Mouse (Mus musculus): ENCODE data around the gene 1700123O20Rik. TPM values are rescaled to one million over a fixed set of nuclear protein-coding genes. Genes with fewer than 3 reads are reported as not detected.

1700123O20Rik gene
- total RNA-seq, 1 experiment: 26.7 TPM

DNA sequence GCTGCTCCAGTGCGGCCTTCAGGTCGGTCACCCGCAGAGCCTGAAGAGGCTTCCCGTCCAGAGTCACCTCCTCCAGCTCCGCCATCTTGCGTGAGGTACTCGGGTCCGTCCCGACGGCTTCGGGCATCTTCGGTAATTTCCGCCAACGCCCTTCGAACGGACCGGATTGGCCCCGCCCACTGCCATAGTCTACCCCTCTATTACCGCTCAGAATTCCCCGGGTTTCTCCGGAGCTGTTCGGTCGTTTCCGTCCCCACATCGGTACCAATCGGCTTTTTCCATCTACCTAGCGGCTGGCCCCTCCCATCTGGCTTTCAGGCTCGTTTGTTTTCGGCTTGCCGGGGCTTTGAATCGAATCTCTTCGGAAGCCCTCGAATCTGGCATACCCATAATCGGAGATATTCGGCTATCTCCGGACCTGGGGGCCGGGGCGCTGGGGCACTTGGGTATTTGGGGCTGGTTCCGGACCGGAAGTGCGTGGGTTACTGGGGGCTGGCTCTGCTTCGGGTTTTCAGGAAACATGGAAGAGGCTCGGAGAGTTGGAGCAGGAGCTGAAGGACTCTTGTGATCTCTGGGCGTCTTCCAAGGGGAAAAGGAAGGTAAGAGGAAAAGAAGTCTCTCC is 617 bp downstream of the 1700123O20Rik start, which contains the start of gene Acin1:
Gene Acin1 (minus strand): TSS at position 410 of the 622 bp plus-strand sequence.
- Histone ChIP-seq H3K4me1 (ENCODE audit: control insufficient read depth in 2 of 2, insufficient read depth in 2 of 2, low read length in 2 of 2, poor library complexity in 1 of 2) (0 out of 4 replicates have a peak, but pooled peaks cover 0 to 4% of the 10 kb centered on the region in 2 experiments), H3K4me3 (ENCODE audit: insufficient read depth in 1 of 2, low read depth in 1 of 2, low read length in 2 of 2, poor library complexity in 1 of 2, severe bottlenecking in 1 of 2) (peak within 1 kb of the TSS; percentile 96 to 98), H3K36me3 (ENCODE audit: control insufficient read depth, insufficient read depth, low read length, poor library complexity, severe bottlenecking) (peaks cover 18% of the 10 kb centered on the region), H3K9me3 (ENCODE audit: control insufficient read depth, insufficient read depth, low read depth, low read length) (no peaks in the 10 kb centered on the region), H3K27ac (ENCODE audit: insufficient read depth, low read depth, low read length, poor library complexity, severe bottlenecking) (peak within 1 kb of the TSS; percentile 99), H3K9ac (ENCODE audit: insufficient read depth, low read depth, low read length, poor library complexity, severe bottlenecking) (peak within 1 kb of the TSS; percentile 100)
- no peak for TF ChIP-seq HCFC1 (IDR thresholded peaks at IDR 0.05; ENCODE audit: borderline replicate concordance, insufficient read depth, low read length)
- TF ChIP-seq CHD2 (IDR thresholded peaks at IDR 0.05; ENCODE audit: low read depth, low read length): no peak
- DNase-seq (ENCODE audit: low read depth, low spot score): peak; percentile 92
- in situ Hi-C loops (cut with MboI; ENCODE audit: low sequenced_read_pairs in 2 of 2, unreplicated experiment in 2 of 2): no loop called here

DNA sequence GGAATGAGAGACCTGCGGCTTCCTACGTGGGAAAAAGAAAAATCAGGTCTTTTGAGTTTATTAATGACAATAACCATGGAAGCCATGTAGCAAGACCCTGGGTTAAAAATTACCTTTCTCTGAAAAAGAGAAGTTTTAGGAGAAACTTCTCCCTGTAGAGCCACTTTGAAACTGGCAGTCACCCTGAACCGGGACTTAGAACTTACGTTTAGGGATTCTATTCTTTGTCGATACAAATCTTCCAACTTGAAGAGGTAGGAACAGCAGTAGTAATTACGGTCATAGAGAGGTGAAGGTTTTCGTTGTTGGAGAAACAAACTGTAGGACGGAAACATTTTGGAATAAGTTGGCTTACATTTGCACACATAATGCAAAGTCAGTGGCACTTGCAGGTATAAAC is 1.2 kb downstream of the 1700123O20Rik start:
- no peaks in the 10 kb centered on the region for H3K9me3 ChIP-seq (ENCODE audit: control insufficient read depth, insufficient read depth, low read depth, low read length)
- H3K4me3 ChIP-seq (ENCODE audit: insufficient read depth in 1 of 2, low read depth in 1 of 2, low read length in 2 of 2, poor library complexity in 1 of 2, severe bottlenecking in 1 of 2): peak overlapping the region; percentile 96 to 98
- in situ Hi-C loops (cut with MboI; ENCODE audit: low sequenced_read_pairs in 2 of 2, unreplicated experiment in 2 of 2): no loop called here
- H3K36me3 ChIP-seq (ENCODE audit: control insufficient read depth, insufficient read depth, low read length, poor library complexity, severe bottlenecking): peaks cover 15% of the 10 kb centered on the region
- H3K9ac ChIP-seq (ENCODE audit: insufficient read depth, low read depth, low read length, poor library complexity, severe bottlenecking): peak overlapping the region; percentile 100
- 0 out of 4 replicates have a peak, but pooled peaks cover 0 to 4% of the 10 kb centered on the region in 2 experiments for H3K4me1 ChIP-seq (ENCODE audit: control insufficient read depth in 2 of 2, insufficient read depth in 2 of 2, low read length in 2 of 2, poor library complexity in 1 of 2)
- H3K27ac ChIP-seq (ENCODE audit: insufficient read depth, low read depth, low read length, poor library complexity, severe bottlenecking): no peak overlapping the region; the same call in 1 of the 2 replicates
- DNase-seq (ENCODE audit: low read depth, low spot score): no peak
- no peak for TF ChIP-seq MAFK (IDR thresholded peaks at IDR 0.05; ENCODE audit: insufficient read depth, low read depth, low read length)
- no peak for TF ChIP-seq CHD2 (IDR thresholded peaks at IDR 0.05; ENCODE audit: low read depth, low read length)
- TF ChIP-seq ZC3H11A (IDR thresholded peaks at IDR 0.05; ENCODE audit: borderline replicate concordance, low read depth, low read length): no peak
- no peak for TF ChIP-seq ZNF384 (IDR thresholded peaks at IDR 0.05; ENCODE audit: low read depth, low read length)
- TF ChIP-seq HCFC1 (IDR thresholded peaks at IDR 0.05; ENCODE audit: borderline replicate concordance, insufficient read depth, low read length): no peak

DNA sequence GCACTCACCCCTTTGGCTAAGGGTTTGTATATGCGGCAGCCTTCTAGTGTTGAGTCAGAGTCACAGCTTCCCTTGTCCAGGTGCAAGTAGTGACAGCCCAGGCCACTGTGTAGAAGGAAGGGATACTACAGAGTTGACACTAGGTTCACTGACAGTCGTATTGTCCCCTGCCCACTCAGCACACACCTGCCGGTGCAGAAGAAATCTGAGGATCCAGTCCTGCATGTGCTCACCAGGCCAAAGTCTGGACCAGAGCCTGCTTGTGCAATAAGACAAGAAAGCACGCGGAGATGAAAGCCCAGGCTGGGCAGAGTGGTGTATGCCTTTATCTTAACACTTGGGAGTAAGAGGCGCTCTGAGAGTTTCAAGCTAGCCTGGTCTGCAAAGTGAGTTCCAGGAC is 9.0 kb downstream of the 1700123O20Rik start:
- Histone ChIP-seq H3K4me1 (ENCODE audit: control insufficient read depth in 2 of 2, insufficient read depth in 2 of 2, low read length in 2 of 2, poor library complexity in 1 of 2) (no peaks in the 10 kb centered on the region), H3K9me3 (ENCODE audit: control insufficient read depth, insufficient read depth, low read depth, low read length) (no peaks in the 10 kb centered on the region), H3K36me3 (ENCODE audit: control insufficient read depth, insufficient read depth, low read length, poor library complexity, severe bottlenecking) (peaks cover 11% of the 10 kb centered on the region), H3K9ac (ENCODE audit: insufficient read depth, low read depth, low read length, poor library complexity, severe bottlenecking) (no peak overlapping the region), H3K27ac (ENCODE audit: insufficient read depth, low read depth, low read length, poor library complexity, severe bottlenecking) (no peak overlapping the region), H3K4me3 (ENCODE audit: insufficient read depth in 1 of 2, low read depth in 1 of 2, low read length in 2 of 2, poor library complexity in 1 of 2, severe bottlenecking in 1 of 2) (no peak overlapping the region)
- TF ChIP-seq HCFC1 (IDR thresholded peaks at IDR 0.05; ENCODE audit: borderline replicate concordance, insufficient read depth, low read length): no peak
- TF ChIP-seq CHD2 (IDR thresholded peaks at IDR 0.05; ENCODE audit: low read depth, low read length): no peak
- no peak for TF ChIP-seq MAFK (IDR thresholded peaks at IDR 0.05; ENCODE audit: insufficient read depth, low read depth, low read length)
- TF ChIP-seq ZNF384 (IDR thresholded peaks at IDR 0.05; ENCODE audit: low read depth, low read length): no peak
- no peak for TF ChIP-seq ZC3H11A (IDR thresholded peaks at IDR 0.05; ENCODE audit: borderline replicate concordance, low read depth, low read length)
- in situ Hi-C loops (cut with MboI; ENCODE audit: low sequenced_read_pairs in 2 of 2, unreplicated experiment in 2 of 2): no loop called here
- DNase-seq (ENCODE audit: low read depth, low spot score): no peak

DNA sequence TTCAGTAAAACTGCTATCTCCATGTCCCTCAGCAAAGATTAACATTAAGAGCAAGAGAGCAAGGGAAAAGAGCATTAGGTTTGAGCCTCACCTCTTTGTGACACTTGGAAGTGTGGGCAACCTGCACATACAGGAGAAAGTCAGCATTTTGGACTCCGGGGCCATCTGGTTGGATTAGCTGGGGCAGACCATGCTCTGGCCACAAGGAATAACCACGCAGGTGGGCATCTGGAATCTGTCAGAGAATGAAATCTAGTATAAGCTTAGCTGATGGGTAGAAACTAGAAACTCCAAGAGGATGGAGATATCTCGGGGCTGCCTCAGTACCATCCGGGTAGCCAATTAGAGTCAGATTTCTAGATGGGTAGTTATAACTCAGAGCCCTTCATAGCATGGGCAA is 10.7 kb downstream of the 1700123O20Rik start:
- Histone ChIP-seq H3K36me3 (ENCODE audit: control insufficient read depth, insufficient read depth, low read length, poor library complexity, severe bottlenecking) (peaks cover 6% of the 10 kb centered on the region), H3K4me1 (ENCODE audit: control insufficient read depth in 2 of 2, insufficient read depth in 2 of 2, low read length in 2 of 2, poor library complexity in 1 of 2) (no peaks in the 10 kb centered on the region), H3K9me3 (ENCODE audit: control insufficient read depth, insufficient read depth, low read depth, low read length) (no peaks in the 10 kb centered on the region), H3K4me3 (ENCODE audit: insufficient read depth in 1 of 2, low read depth in 1 of 2, low read length in 2 of 2, poor library complexity in 1 of 2, severe bottlenecking in 1 of 2) (no peak overlapping the region), H3K27ac (ENCODE audit: insufficient read depth, low read depth, low read length, poor library complexity, severe bottlenecking) (no peak overlapping the region), H3K9ac (ENCODE audit: insufficient read depth, low read depth, low read length, poor library complexity, severe bottlenecking) (no peak overlapping the region)
- TF ChIP-seq MAFK (IDR thresholded peaks at IDR 0.05; ENCODE audit: insufficient read depth, low read depth, low read length) (no peak), ZC3H11A (IDR thresholded peaks at IDR 0.05; ENCODE audit: borderline replicate concordance, low read depth, low read length) (no peak), ZNF384 (IDR thresholded peaks at IDR 0.05; ENCODE audit: low read depth, low read length) (no peak), CHD2 (IDR thresholded peaks at IDR 0.05; ENCODE audit: low read depth, low read length) (no peak), HCFC1 (IDR thresholded peaks at IDR 0.05; ENCODE audit: borderline replicate concordance, insufficient read depth, low read length) (no peak)
- no peak for DNase-seq (ENCODE audit: low read depth, low spot score)
- in situ Hi-C loops (cut with MboI; ENCODE audit: low sequenced_read_pairs in 2 of 2, unreplicated experiment in 2 of 2): no loop called here
